Mouse (Mus musculus) NIH3T3 (cell line): ENCODE measurements around the gene U2af1l4.

Source experiments
- DNase-seq: peaks from one replicate; pipeline ENCODE4 v3.0.0-alpha.2; 2012; ENCODE audit warnings: low read depth

Gene U2af1l4

GRCm38 (mm10) chr7:30586455-30587020 is 23.4 kb downstream of the U2af1l4 start:
- no peak for DNase-seq

GRCm38 (mm10) chr7:30587842-30588667 is 25.0 kb downstream of the U2af1l4 start:
- DNase-seq = peak; percentile 43

GRCm38 (mm10) chr7:30588676-30589434 is 25.8 kb downstream of the U2af1l4 start, which contains the start of gene Kmt2b:
Gene Kmt2b (minus strand): TSS chr7:30588726.
- DNase-seq = peak; percentile 98

GRCm38 (mm10) chr7:30589435-30590301 is 26.6 kb downstream of the U2af1l4 start:
- DNase-seq = peak; percentile 88

- DNase-seq = no peak
Measured at GRCm38 (mm10) chr7:30590927-30591604, 28.0 kb downstream of the U2af1l4 start.

GRCm38 (mm10) chr7:30591605-30591951 is 28.5 kb downstream of the U2af1l4 start:
- no peak for DNase-seq

- no peak for DNase-seq
Measured at GRCm38 (mm10) chr7:30592772-30593423, 29.8 kb downstream of the U2af1l4 start.

- no peak for DNase-seq
Measured at GRCm38 (mm10) chr7:30593579-30594509, 30.7 kb downstream of the U2af1l4 start.

- no peak for DNase-seq
Measured at GRCm38 (mm10) chr7:30594510-30595024, 31.5 kb downstream of the U2af1l4 start.

GRCm38 (mm10) chr7:30596093-30596492 is 33.0 kb downstream of the U2af1l4 start:
- DNase-seq = no peak

GRCm38 (mm10) chr7:30596811-30597210 is 33.7 kb downstream of the U2af1l4 start:
- DNase-seq = no peak

- no peak for DNase-seq
Measured at GRCm38 (mm10) chr7:30598786-30599185, 35.7 kb downstream of the U2af1l4 start, which contains the start of gene Zbtb32. Gene Zbtb32 (minus strand): TSS chr7:30598909.

- DNase-seq = peak; percentile 37
Measured at GRCm38 (mm10) chr7:30599933-30600353, 36.8 kb downstream of the U2af1l4 start.

GRCm38 (mm10) chr7:30600651-30601050 is 37.5 kb downstream of the U2af1l4 start:
- DNase-seq = no peak

GRCm38 (mm10) chr7:30602583-30602982 is 39.5 kb downstream of the U2af1l4 start:
- DNase-seq = no peak

GRCm38 (mm10) chr7:30604424-30604823 is 41.3 kb downstream of the U2af1l4 start:
- no peak for DNase-seq

- no peak for DNase-seq
Measured at GRCm38 (mm10) chr7:30604944-30605343, 41.8 kb downstream of the U2af1l4 start.

- peak; percentile 66 for DNase-seq
Measured at GRCm38 (mm10) chr7:30607706-30608309, 44.7 kb downstream of the U2af1l4 start.

GRCm38 (mm10) chr7:30608476-30608875 is 45.4 kb downstream of the U2af1l4 start:
- no peak for DNase-seq
